Mouse (Mus musculus) NIH3T3 (cell line): ENCODE measurements at regions not wholly inside any gene's neighbourhood (a gene's known extent, or its start where the extent isn't known, plus 50 kb on each side); places are given as distances from the start of the nearest gene placed in this dataset.

Experiments used
- DNase-seq: peaks from one replicate; pipeline ENCODE4 v3.0.0-alpha.2; 2012; ENCODE audit warnings: low read depth

DNA sequence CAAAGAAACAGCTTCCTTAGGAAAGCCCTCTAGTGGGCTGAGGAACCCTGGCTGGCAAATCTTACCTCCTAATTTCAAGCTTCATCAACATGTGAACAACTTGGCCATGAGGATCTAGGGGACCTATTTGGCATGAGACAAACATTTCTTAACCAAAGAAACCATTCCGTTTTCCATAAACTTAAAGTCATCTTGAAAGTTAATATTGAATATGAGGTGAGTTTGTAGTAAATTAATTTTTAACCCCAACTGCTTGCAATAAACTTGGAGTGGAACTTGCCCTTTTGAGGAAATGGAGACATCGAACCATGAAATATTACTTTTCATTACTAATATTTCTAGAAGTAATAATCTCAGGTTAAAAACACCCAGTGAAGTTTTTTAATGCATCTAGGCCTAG, 229.7 kb downstream of the Cdh26 start:
- DNase-seq, result no peak

GRCm38 (mm10) chr2:178662396-178662795, 232.1 kb downstream of the Cdh26 start:
- DNase-seq, result no peak

DNA sequence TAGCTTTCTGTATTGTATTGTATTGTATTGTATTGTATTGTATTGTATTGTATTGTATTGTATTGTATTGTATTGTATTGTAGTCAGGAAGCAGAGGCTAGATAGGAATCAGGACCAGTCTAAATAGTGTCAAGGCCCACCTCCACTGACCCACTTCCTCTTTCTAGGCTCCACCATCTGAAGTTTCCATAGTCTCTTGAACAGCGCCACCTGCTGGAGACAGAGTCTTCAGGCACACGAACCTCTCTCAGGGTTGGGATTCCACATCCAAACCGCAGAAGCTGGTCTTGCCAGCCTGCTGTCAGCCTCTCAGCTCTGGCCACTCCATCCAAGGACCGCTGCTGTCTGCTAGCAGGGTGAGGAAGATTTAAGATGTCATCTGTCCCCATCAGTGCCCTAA, 234.6 kb downstream of the Cdh26 start:
- peak; percentile 71 for DNase-seq

DNA sequence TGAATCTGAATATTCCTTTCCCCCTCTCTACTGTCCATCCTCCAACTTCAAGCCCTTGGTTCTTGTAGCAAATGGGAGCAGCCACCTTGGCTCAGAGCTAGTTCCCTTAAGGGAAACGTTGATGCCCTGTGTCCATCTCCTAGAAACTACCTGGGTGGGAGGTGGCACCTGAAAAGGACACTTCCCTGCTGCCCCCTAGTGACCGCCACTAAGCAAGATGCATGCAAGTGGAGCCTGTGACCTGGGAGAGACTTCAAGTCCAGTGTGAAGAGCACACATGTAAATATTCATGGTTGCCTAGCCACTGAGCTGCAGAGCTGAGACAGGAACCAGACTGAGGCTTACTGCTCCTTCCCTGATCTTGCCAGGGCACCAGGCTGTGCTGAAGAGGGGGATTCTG, 238.1 kb downstream of the Cdh26 start:
- peak; percentile 6 for DNase-seq

- no peak for DNase-seq
Observed at GRCm38 (mm10) chr2:178670952-178671351, 240.6 kb downstream of the Cdh26 start.

DNA sequence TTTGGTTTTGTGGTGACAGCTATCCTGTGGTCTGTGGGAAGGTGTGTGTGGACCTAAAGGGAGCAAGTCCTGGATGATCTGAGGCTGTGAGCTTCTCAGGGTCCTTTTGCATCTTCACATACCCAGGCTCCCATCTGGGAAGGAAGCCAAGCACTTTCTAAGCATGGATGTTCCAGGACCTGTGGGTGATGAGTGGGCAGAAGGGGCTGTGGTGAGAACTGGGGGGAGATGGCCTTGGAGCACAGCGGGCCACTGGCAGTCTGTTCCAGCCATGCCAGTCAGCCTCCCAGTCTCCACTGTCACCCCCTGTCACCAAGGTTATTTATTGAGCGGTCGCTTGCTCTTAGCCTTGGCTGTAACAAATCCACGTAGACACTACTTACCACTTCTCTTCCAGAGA, 243.3 kb downstream of the Cdh26 start:
- no peak for DNase-seq

- no peak for DNase-seq
Observed at GRCm38 (mm10) chr2:178674621-178675020, 244.3 kb downstream of the Cdh26 start.

DNA sequence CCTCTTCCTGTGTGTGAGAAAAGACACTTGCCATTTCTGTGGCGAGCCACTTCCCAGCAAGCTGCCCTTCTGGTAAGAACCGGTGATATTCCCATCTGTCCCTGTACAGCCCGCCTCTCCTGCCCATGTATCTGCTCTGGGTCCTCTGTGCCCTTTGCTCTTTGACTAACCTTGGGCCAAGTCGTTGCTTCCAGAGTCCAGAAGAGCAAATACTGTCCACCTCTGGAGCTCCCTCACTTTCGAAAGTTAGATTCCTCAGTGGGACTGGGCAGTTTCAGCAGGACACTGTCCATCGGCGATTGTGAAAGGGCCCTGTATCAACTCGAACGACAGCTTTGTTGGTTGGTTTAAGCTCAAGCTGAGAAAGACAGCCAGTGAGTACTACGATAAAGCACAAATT, 246.6 kb downstream of the Cdh26 start:
- DNase-seq, result no peak

- no peak for DNase-seq
Observed at GRCm38 (mm10) chr2:178680368-178680767, 250.0 kb downstream of the Cdh26 start.

DNA sequence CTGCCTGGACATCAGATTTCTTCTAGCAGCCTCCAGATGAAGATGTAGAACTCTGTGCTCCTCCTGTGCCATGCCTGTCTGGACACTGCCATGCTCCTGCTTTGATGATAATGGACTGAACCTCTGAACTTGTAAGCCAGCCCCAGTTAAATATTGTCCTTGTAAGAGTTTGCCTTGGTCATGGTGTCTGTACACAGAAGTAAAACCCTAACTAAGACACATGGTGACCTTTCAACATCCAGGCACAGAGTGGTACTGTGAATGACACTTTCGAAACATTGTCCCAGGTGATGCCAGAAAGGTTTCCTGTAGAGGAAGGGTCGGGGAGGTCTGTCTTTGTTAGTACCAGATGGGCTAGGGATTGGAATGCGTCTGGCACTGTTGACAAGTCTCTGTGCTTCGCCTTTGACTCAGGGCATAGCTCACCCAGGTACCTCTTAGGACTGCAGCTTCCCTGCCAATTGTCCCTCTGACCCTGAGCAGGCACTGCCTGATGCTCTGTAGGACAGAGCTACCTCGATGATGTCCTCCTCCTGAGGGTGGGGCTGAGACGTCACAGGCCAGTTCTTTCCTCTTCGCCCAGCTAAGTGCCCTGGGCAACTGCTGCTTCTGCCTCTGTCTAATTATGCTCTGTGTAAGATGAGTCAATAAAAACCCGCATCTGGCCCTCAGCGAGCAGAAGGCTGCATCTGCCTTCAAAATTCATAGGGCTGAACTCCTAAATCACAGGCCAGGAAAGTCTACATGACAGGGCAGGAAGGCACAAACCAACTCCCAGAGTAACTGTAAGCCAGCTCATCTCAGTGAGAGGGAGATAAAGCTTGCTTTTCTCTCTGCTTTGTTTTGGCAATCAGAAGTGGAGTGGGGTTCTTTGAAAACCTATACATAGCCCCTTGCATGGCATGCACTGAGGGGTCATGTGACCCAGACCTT, 254.0 kb downstream of the Cdh26 start:
- DNase-seq, result no peak

DNA sequence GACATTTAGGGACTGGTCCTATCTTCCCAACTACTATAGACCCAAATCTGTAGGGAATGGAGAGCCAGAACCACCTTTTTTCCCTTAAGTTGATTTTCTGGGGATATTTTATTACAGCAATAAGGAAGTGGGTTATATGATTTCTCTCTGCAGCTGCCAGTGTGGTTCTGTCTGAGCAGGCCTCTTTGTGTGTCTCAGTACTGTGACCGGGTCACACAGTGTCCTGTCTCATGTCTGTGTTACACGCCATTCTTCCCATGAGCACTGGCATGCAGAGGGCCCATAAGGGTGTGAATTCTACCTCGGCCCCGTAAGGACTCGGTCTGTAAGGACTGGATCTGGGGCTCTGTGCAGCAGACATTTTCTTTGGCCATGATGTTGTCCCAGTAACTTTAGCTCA, 254.9 kb downstream of the Cdh26 start:
- DNase-seq, result no peak

DNA sequence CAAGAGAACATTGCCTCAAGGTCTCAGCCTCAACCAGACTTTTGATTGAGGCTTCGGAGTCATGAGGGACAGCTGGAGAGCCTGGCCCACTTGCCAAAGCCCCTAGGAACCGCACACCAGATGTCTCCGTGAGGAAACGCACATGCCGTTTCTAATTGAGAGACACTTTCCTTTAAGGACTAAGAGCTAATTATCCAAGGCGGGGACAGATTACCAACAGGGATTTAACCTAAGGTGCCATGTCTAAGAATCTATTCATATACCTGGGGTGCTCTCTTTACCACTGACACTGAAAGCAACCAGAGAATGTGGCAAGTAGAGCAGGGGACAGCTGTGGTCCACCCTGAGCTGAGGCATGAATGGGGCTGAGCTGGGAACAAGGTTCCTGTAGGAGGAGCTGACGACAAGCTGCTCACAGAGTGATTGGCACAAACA, 255.9 kb downstream of the Cdh26 start:
- no peak for DNase-seq

DNA sequence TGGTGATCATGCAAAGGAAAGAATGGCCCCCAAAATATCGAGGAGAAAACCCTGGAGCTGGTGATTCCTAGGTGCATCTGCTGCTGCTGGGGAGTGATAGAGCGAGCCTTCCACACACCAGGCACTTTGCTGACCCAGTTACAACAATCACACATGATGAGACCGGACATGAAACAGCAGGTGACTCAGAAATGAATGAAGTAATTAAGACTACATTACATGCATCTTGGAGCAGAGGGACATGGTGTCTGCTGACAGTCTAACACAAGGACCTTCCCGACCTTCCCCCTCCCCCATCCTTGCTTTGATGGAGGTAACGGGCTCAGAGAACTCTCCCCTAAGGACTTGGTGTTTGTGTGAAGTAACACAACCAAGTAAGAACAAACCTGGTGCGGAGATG, 258.3 kb downstream of the Cdh26 start:
- no peak for DNase-seq

DNA sequence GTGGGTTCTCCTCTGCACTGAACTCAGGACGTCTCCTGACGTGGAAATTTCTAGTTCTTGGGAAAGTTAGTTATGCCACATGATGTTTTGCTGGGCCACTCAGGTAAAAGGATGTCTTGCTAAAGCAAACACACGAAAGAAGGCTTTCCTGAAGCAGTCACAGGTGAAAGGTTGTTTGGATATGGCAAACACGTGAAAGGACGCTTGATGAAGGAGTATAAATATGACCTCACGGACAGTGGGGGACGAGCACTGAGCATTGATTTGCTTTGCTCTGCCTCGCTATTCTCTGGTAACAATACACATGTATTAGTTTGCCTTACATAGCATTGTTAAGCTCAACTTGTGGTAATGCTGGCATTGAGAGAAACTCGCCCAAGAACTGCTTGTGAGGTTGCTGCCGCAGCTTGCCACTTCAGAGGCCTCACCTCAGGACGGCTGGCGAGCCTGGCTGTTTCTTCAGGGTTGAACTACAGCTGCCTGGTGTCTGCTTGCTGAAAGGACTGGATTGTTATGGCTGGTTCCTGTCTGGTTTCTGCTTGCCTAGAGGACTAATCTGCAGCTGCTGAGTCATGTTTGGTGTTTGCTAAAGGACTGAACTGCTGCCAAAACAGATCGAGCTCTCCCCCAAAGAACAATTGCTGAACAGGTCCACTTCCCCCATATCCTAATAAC, 261.0 kb downstream of the Cdh26 start:
- DNase-seq, result peak; percentile 18

- no peak for DNase-seq
Observed at GRCm38 (mm10) chr2:178691865-178692228, 261.5 kb downstream of the Cdh26 start.

GRCm38 (mm10) chr2:178692231-178692630, 261.9 kb downstream of the Cdh26 start:
- no peak for DNase-seq

DNA sequence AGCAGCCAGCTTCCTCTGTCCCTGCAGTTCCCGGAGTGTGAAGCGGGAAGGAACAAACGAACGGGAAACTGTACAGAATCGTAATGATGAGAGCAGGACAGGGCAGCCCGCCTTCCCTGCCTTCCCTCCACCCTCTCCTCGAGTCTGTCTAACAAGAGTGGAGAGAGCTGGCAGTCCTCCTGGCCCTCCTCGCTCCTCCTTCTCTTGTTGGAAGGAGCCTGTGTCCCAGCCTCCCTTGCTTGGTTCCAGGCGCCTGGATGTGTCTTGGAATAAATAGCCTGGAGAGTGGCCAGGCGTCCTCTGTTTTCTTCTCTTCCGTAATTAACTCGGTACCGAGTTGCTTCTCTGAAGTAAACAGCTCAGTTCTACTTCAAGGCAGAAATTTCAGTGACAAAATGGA, 268.3 kb downstream of the Cdh26 start:
- no peak for DNase-seq

- DNase-seq, result no peak
Observed at GRCm38 (mm10) chr2:178700825-178701224, 270.5 kb downstream of the Cdh26 start.

GRCm38 (mm10) chr2:178704510-178704909, 274.2 kb downstream of the Cdh26 start:
- DNase-seq, result no peak

GRCm38 (mm10) chr2:178708649-178709048, 278.3 kb downstream of the Cdh26 start:
- no peak for DNase-seq

DNA sequence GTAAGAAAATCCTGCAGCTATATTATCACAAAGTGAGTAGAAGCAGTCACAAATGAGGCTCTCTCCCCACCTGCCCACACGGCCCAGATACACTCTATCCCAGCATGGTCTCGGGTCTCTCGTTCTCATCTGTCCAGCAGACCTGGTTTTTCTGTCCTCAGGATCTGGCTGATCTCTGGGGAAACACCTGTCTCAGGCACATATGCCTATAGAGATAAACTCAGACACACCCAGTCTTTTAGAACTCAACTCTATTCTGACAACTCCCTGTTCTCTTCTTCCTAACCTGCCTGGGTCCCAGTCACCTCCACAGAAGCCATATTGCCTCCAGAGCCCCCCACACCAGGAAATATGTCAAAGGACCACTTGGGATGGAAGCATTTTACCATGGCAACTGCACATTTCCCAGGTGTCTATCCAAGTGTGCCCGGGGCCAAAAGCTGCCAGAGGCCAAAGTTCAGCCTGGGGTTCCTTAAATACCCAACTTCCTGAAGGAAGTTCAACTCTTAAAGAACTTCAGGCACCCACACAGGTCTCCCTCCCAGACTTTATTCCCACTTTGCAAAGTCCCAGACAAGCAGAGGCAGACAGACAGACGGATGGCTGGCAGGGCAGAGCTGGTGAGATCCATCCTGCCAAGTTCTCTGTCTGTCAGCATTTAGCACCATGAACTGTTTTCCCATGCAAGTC, 279.0 kb downstream of the Cdh26 start:
- no peak for DNase-seq

GRCm38 (mm10) chr2:178710001-178710400, 279.7 kb downstream of the Cdh26 start:
- no peak for DNase-seq

DNA sequence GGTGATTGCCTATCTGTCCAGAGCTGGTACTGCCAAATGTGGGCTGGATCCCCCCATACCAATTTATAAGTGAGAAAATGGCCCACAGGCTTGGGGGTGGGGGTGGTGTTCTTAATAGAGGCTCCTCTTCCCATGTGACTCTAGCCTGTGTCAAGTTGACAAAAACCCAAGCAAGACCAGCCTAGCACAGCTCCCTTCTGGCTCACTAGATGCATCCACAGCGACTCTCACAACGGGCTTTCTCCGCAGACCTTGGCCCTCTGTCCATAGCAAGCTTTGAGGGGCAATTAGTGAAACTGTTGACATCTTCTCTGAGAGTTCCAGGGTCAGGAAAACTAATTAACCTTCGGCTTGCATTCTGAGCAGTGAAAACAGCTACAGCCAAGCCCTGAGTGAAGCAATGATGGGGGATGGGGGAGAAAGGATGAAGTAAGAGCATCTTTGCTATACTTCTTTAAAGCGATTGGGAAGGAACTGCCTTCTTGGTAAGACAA, 281.3 kb downstream of the Cdh26 start:
- DNase-seq, result no peak
